Mouse (Mus musculus): ENCODE results near the gene Ovch2. TPM values are rescaled to one million over a fixed set of nuclear protein-coding genes. Genes with fewer than 3 reads are reported as not detected.

Gene Ovch2
- total RNA-seq (2023) = not detected

GRCm38 (mm10) chr7:107801108-107801507 lies at the start of gene Ovch2:
Gene Ovch2 (minus strand): TSS chr7:107801208.

GRCm38 (mm10) chr7:107847390-107847789 lies 46.4 kb upstream of the Ovch2 start, which contains the start of gene Olfr470:
Gene Olfr470 (minus strand): TSS chr7:107847490.

GRCm38 (mm10) chr7:107825441-107825840 lies 24.4 kb upstream of the Ovch2 start, which contains the start of gene Olfr469:
Gene Olfr469 (minus strand): TSS chr7:107825541.

GRCm38 (mm10) chr7:107811963-107812362 lies 11.0 kb upstream of the Ovch2 start, which contains the start of gene Olfr467:
Gene Olfr467 (plus strand): TSS chr7:107812263.

GRCm38 (mm10) chr7:107757308-107758151 lies 43.5 kb downstream of the Ovch2 start, which contains the start of gene Cyb5r2:
Gene Cyb5r2 (minus strand): TSS chr7:107758032.

Other genes with a start within 250 kb of the Ovch2 start
- gene Olfml1, start 233.8 kb downstream of the Ovch2 start, total RNA-seq (2023) = not detected
- 1.9 TPM for gene Ppfibp2, start 206.0 kb downstream of the Ovch2 start, total RNA-seq (2023)
- not detected for gene 5330417H12Rik, start 176.0 kb downstream of the Ovch2 start, total RNA-seq (2023)
- gene Cyb5r2, start 43.2 kb downstream of the Ovch2 start, total RNA-seq (2023) = not detected
- not detected for gene Olfr467, start 11.1 kb upstream of the Ovch2 start, total RNA-seq (2023)
- not detected for gene Olfr469, start 24.3 kb upstream of the Ovch2 start, total RNA-seq (2023)
- gene Olfr470, start 46.3 kb upstream of the Ovch2 start, total RNA-seq (2023) = not detected
- gene Olfr472, start 96.7 kb upstream of the Ovch2 start, total RNA-seq (2023) = 0.18 TPM
- not detected for gene Olfr473, start 129.2 kb upstream of the Ovch2 start, total RNA-seq (2023)
- not detected for gene Olfr474, start 153.4 kb upstream of the Ovch2 start, total RNA-seq (2023)
- gene Olfr476, start 163.6 kb upstream of the Ovch2 start, total RNA-seq (2023) = not detected
- gene Olfr477, start 185.5 kb upstream of the Ovch2 start, total RNA-seq (2023) = 0.18 TPM
- not detected for gene Olfr478, start 232.8 kb upstream of the Ovch2 start, total RNA-seq (2023)
- gene Olfr479, start 249.5 kb upstream of the Ovch2 start, total RNA-seq (2023) = not detected

All from CD8-positive naive resting alpha-beta T cell, adult 57 days (primary cell).